Mouse (Mus musculus) right cerebral cortex, postnatal 25 days (tissue): ENCODE measurements around the gene Tent5a.

Experiments used
- DNase-seq: peaks from one replicate; pipeline ENCODE4 v3.0.0; 2022

Tent5a gene

GRCm38 (mm10) chr9:85312473-85312872 is 14.7 kb downstream of the Tent5a start, which contains the start of gene Gm11114:
TSS of gene Gm11114 (plus strand) at chr9:85312773.
- DNase-seq = no peak

GRCm38 (mm10) chr9:85303378-85303777 is 23.8 kb downstream of the Tent5a start:
- DNase-seq = no peak

GRCm38 (mm10) chr9:85302849-85303248 is 24.3 kb downstream of the Tent5a start:
- no peak for DNase-seq

GRCm38 (mm10) chr9:85274114-85274513 is 53.0 kb downstream of the Tent5a start:
- no peak for DNase-seq
